Mouse (Mus musculus) liver, embryonic 11.5 days (tissue): ENCODE measurements at regions not wholly inside any gene's neighbourhood (a gene's known extent, or its start where the extent isn't known, plus 50 kb on each side); places are given as distances from the start of the nearest gene placed in this dataset.

Experiments used
- ATAC-seq: fragments of 200-750 bp; cut with Nextera tagmentation; replicated peaks from 2 replicates; pipeline ENCODE4 v1.8.0; 2017; ENCODE audit warnings: moderate number of reproducible peaks, mild to moderate bottlenecking, moderate TSS enrichment, moderate library complexity; ENCODE audit not compliant: low FRiP score
- DNase-seq: peaks from one replicate; pipeline ENCODE4 v3.0.0-alpha.2; 2017; ENCODE audit warnings: low spot score
- H3K27ac ChIP-seq: fragments of 300-500 bp; sonication (generic); 2 replicates; pipeline ENCODE4 v1.5.1; 2014; ENCODE audit warnings: mild to moderate bottlenecking, low read depth, low read length, control low read depth
- H3K27me3 ChIP-seq: fragments of 300-500 bp; sonication (generic); replicated peaks from 2 replicates; pipeline ENCODE4 v1.6.1; 2014; ENCODE audit warnings: low read length, mixed read lengths; ENCODE audit not compliant: control insufficient read depth, insufficient read depth
- H3K36me3 ChIP-seq: fragments of 300-500 bp; sonication (generic); 2 replicates; pipeline ENCODE4 v1.6.1; 2014; ENCODE audit warnings: mild to moderate bottlenecking, low read length, moderate library complexity, mixed read lengths; ENCODE audit not compliant: control insufficient read depth, insufficient read depth
- H3K4me1 ChIP-seq: fragments of 300-500 bp; sonication (generic); replicated peaks from 2 replicates; pipeline ENCODE4 v1.6.1; 2014; ENCODE audit warnings: low read length, mixed read lengths; ENCODE audit not compliant: control insufficient read depth, insufficient read depth
- H3K4me2 ChIP-seq: fragments of 300-500 bp; sonication (generic); 2 replicates; pipeline ENCODE4 v1.6.1; 2014; ENCODE audit warnings: mild to moderate bottlenecking, control low read depth, moderate library complexity
- H3K4me3 ChIP-seq: fragments of 300-500 bp; sonication (generic); 2 replicates; pipeline ENCODE4 v1.5.1; 2014; ENCODE audit warnings: low read depth, low read length, control low read depth
- H3K9ac ChIP-seq: fragments of 300-500 bp; sonication (generic); 2 replicates; pipeline ENCODE4 v1.6.1; 2014; ENCODE audit warnings: low read depth, low read length, control low read depth
- H3K9me3 ChIP-seq: fragments of 300-500 bp; sonication (generic); 2 replicates; pipeline ENCODE4 v1.6.1; 2016; ENCODE audit warnings: low read length, inconsistent platforms, mixed read lengths; ENCODE audit not compliant: control insufficient read depth
- WGBS: fragments of 180-500 bp; shearing (Covaris S2); extraction: QIAGEN DNeasy Blood & Tissue Kit; methylation state at CpG from one replicate; pipeline ENCODE4 v1.1.7; 2014; 5-methylcytosine and 5-hydroxymethylcytosine counted together

GRCm38 (mm10) chr13:83733991-83734610 is 230.3 kb downstream of the Mef2c start:
- Histone ChIP-seq H3K4me2 (no peak overlapping the region; the same call in 1 of the 2 replicates), H3K9me3 (no peaks in the 10 kb centered on the region), H3K9ac (no peak overlapping the region), H3K27ac (no peak overlapping the region), H3K27me3 (peaks cover 83% of the 10 kb centered on the region), H3K4me1 (no peaks in the 10 kb centered on the region), H3K4me3 (no peak overlapping the region), H3K36me3 (no peaks in the 10 kb centered on the region)
- no peak for DNase-seq
- ATAC-seq: no peak
- WGBS: 2% methylated on average over 1 of the region's 1 CpGs

GRCm38 (mm10) chr13:83734656-83735055 is 230.8 kb downstream of the Mef2c start:
- H3K27me3 ChIP-seq: peaks cover 84% of the 10 kb centered on the region
- H3K27ac ChIP-seq: no peak overlapping the region
- ATAC-seq (no peak), DNase-seq (no peak)
- no peaks in the 10 kb centered on the region for H3K4me1 ChIP-seq
- 21% methylated on average over 1 of the region's 1 CpGs for WGBS
- no peak overlapping the region for H3K4me2 ChIP-seq
- H3K36me3 ChIP-seq: no peaks in the 10 kb centered on the region
- no peak overlapping the region for H3K9ac ChIP-seq
- no peak overlapping the region for H3K4me3 ChIP-seq
- no peaks in the 10 kb centered on the region for H3K9me3 ChIP-seq

GRCm38 (mm10) chr13:83735101-83735500 is 231.3 kb downstream of the Mef2c start:
- H3K4me3 ChIP-seq: no peak overlapping the region
- H3K9me3 ChIP-seq: no peaks in the 10 kb centered on the region
- DNase-seq: no peak
- peaks cover 84% of the 10 kb centered on the region for H3K27me3 ChIP-seq
- no peak overlapping the region for H3K4me2 ChIP-seq
- no peaks in the 10 kb centered on the region for H3K36me3 ChIP-seq
- H3K9ac ChIP-seq: no peak overlapping the region
- WGBS: 50% methylated on average over 1 of the region's 1 CpGs
- ATAC-seq: no peak
- H3K27ac ChIP-seq: no peak overlapping the region
- no peaks in the 10 kb centered on the region for H3K4me1 ChIP-seq

GRCm38 (mm10) chr13:83735631-83736475 is 232.0 kb downstream of the Mef2c start:
- Histone ChIP-seq H3K4me2 (no peak overlapping the region), H3K9me3 (no peaks in the 10 kb centered on the region), H3K4me3 (no peak overlapping the region), H3K9ac (no peak overlapping the region), H3K27ac (no peak overlapping the region), H3K36me3 (no peaks in the 10 kb centered on the region), H3K4me1 (no peaks in the 10 kb centered on the region), H3K27me3 (peaks cover 84% of the 10 kb centered on the region)
- 53% methylated on average over 10 of the region's 10 CpGs for WGBS
- no peak for DNase-seq
- ATAC-seq: no peak

- Histone ChIP-seq H3K4me2 (no peak overlapping the region), H3K9me3 (no peaks in the 10 kb centered on the region), H3K9ac (no peak overlapping the region), H3K27ac (no peak overlapping the region), H3K27me3 (peaks cover 77% of the 10 kb centered on the region), H3K4me1 (no peaks in the 10 kb centered on the region), H3K4me3 (no peak overlapping the region), H3K36me3 (no peaks in the 10 kb centered on the region)
- DNase-seq: no peak
- no peak for ATAC-seq
- whole genome bisulfite sequencing: 9% methylated on average over 9 of the region's 9 CpGs
Measured at GRCm38 (mm10) chr13:83737031-83737825, 233.4 kb downstream of the Mef2c start.

GRCm38 (mm10) chr13:83737826-83738527 is 234.1 kb downstream of the Mef2c start:
- H3K36me3 ChIP-seq: no peaks in the 10 kb centered on the region
- WGBS: 1% methylated on average over 27 of the region's 27 CpGs
- no peaks in the 10 kb centered on the region for H3K4me1 ChIP-seq
- peak overlapping the region; percentile 46 for H3K4me2 ChIP-seq
- H3K27ac ChIP-seq: no peak overlapping the region
- no peak overlapping the region for H3K4me3 ChIP-seq
- no peak for DNase-seq
- ATAC-seq: no peak
- peaks cover 71% of the 10 kb centered on the region for H3K27me3 ChIP-seq
- H3K9me3 ChIP-seq: no peaks in the 10 kb centered on the region
- no peak overlapping the region for H3K9ac ChIP-seq

GRCm38 (mm10) chr13:83738528-83738981 is 234.7 kb downstream of the Mef2c start:
- DNase-seq (no peak), ATAC-seq (no peak)
- no peaks in the 10 kb centered on the region for H3K36me3 ChIP-seq
- H3K27me3 ChIP-seq: peaks cover 67% of the 10 kb centered on the region
- H3K4me2 ChIP-seq: peak overlapping the region; percentile 46
- WGBS: 5% methylated on average over 12 of the region's 12 CpGs
- no peak overlapping the region; the same call in 1 of the 2 replicates for H3K4me3 ChIP-seq
- no peaks in the 10 kb centered on the region for H3K4me1 ChIP-seq
- H3K9me3 ChIP-seq: no peaks in the 10 kb centered on the region
- H3K27ac ChIP-seq: no peak overlapping the region
- no peak overlapping the region for H3K9ac ChIP-seq

- ATAC-seq: no peak
- no peak overlapping the region for H3K4me3 ChIP-seq
- 23% methylated on average over 3 of the region's 3 CpGs for WGBS
Measured at GRCm38 (mm10) chr13:83739131-83739530, 235.3 kb downstream of the Mef2c start.

More at GRCm38 (mm10) chr13:83739131-83739530, 235.3 kb downstream of the Mef2c start:
- H3K4me1 ChIP-seq: no peaks in the 10 kb centered on the region
- no peak overlapping the region for H3K27ac ChIP-seq
- H3K9me3 ChIP-seq: no peaks in the 10 kb centered on the region
- peaks cover 64% of the 10 kb centered on the region for H3K27me3 ChIP-seq
- no peak for DNase-seq
- H3K36me3 ChIP-seq: no peaks in the 10 kb centered on the region
- peak overlapping the region; percentile 46 for H3K4me2 ChIP-seq
- H3K9ac ChIP-seq: no peak overlapping the region
